Mouse (Mus musculus) kidney, postnatal 4 days (tissue): Measurements from ENCODE around the gene Supt4a.

ENCODE experiments used
- DNase-seq, 2 experiments: peaks; one replicate each; pipeline ENCODE4 v3.0.0; 2021; ENCODE audit warnings: mixed read lengths in 2 of 2

The Supt4a gene

GRCm38 (mm10) chr11:87752307-87752706 is 15.0 kb downstream of the Supt4a start:
- DNase-seq: no peak

DNA sequence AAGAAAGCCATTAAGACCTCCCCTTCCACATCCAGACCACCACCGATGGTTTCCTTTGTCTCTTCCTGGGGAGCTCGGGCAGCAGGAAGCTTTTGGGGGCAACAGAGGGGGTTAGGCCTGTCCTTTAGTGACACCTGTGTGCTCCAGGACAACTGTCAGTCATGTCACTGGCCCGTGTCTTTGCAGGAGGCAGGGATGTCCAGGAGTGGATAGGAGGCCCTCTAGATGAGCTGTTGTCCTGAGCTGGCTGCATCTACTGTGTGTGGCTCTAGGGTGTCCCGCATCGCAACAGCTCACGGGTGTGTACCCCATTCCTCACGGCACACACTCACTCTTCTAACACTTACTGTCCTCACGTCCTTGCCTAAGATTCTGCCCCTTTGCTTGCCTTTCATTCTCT is 15.9 kb downstream of the Supt4a start:
- DNase-seq: no peak

DNA sequence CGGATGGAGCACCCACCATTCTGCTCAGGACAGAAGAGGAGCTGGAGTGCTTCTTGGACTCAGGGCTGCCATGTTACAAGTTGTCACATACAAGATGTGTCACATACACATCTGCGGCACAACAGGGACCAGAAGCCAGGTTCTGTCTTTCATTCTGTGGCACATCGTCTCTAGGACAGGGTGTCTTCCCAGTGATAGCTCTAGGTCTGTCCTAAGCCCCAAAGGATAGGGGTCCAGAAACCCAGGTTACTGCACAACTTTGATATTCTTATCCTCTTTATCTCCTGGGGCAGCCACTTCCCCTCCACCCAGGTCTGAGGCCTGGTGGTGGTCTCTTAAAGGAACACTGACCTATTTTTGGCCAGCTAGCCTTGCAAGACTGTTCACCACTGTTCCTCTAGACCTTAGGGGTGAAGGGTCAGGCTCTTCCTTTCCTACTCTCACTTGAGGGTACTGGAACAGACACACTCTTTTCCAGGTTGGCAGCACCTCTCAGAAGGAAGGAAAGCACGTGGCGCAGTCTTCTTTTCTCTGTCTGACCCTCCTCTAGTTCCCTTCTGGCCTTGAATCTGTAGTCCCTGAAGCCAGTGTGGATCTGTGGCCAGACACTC is 16.6 kb downstream of the Supt4a start:
- no peak for DNase-seq

GRCm38 (mm10) chr11:87754603-87755002 is 17.3 kb downstream of the Supt4a start:
- no peak for DNase-seq

DNA sequence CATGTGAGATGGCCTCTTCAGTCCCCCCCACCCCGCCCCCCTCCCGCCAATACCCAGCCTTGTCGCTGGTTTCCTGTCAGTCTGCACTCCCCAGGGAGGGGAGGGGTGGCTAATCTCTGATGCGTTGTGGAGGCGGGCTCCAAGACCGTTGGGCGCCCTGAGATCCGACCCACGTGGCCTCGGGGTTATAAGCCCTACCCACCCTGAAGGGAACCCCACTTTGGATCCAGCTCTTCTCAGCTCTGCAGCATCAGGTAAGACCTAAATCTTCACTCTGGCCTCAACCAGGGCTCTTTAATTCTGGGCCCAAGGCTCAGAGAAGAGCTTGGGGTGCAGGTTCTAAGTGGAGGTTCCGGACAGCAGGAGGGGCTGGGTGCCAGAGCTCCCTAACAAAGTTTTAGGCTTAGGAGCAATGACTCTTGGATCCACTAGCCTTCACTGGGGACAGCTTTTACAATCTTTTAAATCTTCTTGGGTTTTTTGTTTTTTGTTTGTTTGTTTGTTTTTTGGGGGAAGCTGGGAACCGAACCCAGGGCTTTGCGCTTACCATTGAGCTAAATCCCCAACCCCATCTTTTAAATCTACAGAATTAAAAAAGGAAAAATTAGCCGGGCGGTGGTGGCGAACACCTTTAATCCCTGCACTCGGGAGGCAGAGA is 18.1 kb downstream of the Supt4a start:
- peak in 1 of 2 experiments; percentile 43 for DNase-seq

DNA sequence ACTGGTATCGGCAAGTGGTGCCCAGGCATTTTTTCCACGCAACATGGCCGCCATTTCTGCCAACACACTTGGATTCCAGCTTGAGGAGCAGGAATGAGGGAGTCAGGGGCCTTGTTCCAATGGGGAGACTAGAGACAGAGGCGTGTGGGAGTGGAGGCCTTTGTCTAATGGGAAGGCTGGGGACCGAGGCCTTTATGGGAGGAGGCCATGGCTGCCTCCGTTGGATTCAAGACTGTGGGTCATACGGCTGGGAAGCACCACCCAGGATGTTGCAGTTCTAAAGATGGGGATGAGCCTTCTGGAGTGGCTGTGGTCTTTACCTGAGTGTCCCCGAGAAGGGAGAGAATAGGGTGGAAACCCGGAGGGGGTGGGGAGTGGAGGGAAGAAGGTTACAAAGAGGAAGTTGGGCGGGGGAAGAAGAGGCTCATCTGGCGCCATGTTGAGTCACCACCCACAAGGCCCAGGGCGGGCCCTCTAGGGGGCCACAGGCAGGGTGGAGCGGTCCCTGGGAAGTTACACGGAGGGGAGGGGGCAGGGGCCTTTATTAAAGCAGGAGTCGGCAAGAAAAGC is 19.0 kb downstream of the Supt4a start:
- DNase-seq: no peak

DNA sequence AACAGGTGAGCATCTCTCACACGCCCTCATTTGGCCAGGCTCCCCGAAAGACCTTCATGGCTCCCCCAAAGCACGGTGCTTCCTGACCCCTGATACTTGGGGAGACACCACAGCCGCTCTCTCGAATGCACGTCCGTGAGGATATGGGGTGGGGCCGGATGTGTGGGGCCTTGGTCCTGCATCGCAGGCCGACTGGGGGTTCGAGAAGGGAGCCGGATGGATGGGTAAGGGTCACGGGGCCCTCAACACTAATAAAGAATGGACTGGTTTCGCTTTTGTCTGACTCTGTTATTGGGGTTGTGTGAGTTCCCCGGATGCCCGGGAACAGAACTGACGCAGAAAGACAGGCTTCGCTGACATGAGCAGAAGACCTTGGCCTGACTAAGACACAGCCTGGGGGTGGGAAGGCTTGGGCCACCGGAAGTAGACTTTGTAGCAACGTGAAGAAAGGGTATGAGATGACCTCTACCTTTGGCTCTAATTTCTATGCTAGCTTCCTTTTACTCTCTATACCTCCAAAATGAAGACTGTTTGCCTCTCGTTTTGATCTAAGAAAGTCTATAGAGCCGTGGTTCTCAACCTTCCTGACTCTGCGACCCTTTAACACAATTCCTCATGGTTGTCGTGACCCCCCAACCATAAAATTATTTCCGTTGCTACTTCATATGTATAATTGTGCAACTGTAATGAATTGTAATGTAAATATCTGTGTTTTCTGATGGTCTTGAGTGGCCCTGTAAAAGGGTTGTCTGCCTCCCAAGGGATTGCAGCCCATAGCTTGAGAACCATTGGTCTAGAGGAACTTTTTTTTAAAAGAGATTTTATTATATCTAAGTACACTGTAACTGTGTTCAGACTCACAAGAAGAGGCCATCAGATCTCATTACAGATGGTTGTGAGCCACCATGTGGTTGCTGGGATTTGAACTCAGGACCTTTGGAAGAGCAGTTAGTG is 19.9 kb downstream of the Supt4a start:
- DNase-seq: no peak

DNA sequence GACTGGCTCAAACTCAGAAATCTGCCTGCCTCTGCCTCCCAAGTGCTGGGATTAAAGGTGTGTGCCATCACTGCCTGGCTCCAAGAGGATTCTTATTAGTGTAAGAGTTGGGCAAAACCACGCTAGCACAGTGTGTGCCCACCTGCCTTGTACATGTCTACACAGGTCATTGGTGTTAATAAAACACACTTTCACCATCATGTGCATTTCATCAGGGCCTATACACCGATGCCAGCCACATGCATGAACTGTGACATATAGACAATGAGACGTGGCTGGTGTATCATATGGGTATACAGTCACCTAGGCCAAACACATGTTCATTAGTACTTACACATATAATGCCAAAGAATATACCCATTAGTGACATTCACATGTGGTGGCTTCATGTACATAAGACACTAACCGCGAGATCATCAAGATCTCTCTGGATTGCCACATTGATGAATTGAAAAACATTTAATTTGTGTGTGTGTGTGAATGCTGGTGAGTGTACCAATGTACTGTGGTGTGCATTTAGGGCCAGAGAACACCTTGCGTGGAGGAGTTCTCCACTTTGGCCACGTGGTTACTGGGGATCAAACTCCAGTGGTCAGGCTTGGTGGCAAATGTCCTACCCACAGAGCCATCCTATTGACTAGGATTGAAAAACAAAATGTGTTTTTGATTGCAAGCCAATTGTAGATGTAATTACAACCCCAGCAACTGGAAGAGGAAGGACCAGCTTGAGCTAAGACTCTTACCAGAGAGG is 21.0 kb downstream of the Supt4a start:
- DNase-seq: no peak

- no peak for DNase-seq
These were observed 21.7 kb downstream of the Supt4a start for GRCm38 (mm10) chr11:87758957-87759608.

DNA sequence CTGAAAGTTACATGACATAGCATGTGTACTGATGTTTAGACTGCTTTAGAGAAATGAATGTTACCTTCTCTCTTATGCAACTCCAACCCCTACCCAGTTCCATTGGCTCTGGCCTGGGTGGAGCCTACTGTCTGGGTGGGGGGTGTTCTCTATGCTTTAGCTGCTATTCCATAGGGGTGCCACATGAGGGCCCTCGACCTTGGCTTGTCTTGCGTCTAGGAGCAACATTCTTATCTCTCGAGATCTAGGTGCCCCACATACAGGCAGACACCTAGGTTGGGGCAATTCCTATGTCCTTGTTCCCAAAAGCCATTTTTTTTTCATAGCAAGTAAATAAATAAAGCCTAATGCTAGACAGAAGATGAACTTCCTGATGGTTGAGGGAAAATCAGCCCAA is 22.3 kb downstream of the Supt4a start:
- DNase-seq: no peak

DNA sequence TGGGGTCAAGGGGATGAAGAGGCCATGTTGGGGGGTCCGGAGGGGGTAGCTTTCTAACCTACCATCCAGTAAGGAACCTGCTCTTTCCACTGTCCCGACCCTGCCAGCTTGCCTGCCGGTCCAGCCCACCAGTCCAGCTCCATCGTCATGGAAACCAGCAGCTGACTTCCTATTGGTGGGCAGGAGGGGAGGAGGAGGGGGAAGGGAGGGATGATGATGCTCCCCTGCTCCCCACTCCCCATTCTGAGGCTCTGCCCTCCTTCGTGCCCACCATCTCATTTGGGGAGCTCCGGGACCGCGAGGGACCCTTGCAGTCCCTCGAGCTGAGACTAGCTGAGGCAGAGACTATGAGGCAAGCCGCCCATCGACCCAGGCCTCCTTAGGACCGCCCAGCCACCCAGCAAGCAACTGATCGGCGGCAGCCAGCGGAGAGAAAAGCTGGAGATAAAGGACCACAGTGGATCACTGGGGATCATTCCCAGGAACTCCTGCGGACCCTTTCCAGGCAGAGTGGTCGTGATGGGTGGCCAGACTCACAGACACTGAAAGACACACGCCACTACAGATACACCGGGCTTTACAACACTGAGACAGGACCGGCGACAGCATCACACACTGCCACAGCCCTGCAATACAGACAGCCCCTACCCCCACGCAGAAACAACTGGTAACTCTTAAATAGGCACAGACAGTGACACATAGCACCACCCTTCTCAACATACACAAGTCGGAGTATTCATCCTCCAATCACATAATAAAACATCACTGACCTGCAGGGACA is 23.1 kb downstream of the Supt4a start, which contains the start of gene Tspoap1:
Tspoap1 (plus strand) TSS at position 241 of the 781 bp plus-strand sequence.
- no peak for DNase-seq

DNA sequence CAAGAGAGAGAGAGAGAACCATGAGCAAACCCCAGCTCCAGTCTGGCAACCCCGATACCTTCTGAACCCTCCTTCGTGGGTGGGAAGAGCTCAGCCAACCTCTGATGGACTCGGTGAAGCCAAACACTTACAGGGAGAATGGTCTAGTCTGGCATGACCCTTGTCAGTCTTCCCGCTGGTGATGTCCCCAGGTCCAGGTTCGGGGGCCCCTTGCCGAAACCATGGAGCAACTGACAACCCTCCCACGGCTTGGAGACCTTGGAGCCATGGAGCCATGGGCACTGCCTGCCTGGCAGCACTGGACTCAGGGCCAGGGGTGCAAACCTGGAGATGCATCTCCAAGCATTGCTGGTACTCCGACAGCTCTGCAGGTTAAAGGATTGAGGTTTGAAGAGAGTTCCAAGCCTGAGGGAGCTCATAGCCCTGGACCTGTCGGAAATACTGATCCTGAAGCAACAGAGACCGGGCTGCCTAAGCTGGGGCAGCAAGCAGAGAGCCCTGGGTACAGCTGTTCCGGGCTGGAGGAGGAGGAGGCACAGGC is 23.9 kb downstream of the Supt4a start:
- DNase-seq: no peak

DNA sequence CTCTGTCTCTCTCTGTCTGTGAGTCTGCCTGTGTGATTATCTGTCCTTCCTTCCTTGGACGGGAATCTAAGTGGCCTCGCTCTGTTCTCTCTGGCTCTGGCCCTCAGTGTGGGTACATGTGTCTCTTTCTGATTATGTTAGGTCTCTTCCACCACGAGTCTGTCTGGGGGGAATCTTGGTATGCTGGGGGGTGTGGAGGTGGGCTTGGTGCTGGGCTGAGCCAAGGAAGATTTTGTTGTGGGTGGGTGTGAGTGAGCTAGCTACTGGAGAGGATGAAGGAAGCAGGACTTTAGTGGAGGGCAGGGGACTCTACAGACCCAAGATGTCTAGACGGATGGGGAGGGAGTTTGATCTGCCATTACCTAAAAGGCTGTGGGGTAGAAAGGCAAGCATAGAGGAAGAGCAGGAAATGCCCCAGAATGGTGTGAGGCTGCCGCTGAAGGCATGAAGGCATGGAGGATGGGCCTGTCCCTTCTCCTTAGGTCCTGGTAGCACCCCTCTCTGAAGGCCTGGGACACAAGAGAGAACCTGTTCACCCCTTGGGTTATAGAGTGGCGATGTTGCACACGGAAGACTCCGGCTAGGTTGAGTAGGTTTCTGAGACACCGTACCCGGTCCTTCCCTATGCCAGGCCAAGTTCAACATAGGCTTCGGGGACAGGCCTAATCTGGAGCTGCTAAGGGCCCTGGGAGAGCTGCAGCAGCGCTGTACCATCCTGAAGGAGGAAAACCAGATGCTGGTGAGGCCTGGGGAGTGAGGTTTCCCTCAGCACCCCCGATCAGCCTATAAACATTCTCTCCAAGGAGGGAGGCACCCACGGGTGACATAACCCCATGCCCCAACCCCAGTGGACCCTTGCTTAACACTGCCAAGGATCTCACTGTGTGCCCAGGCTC is 24.7 kb downstream of the Supt4a start:
- DNase-seq: no peak

GRCm38 (mm10) chr11:87762702-87763385 is 25.5 kb downstream of the Supt4a start:
- DNase-seq: no peak

GRCm38 (mm10) chr11:87763511-87763987 is 26.2 kb downstream of the Supt4a start:
- peak; percentile 72 to 83 for DNase-seq

GRCm38 (mm10) chr11:87763988-87764876 is 26.9 kb downstream of the Supt4a start:
- DNase-seq: peak; percentile 51 to 65

GRCm38 (mm10) chr11:87768745-87769144 is 31.4 kb downstream of the Supt4a start:
- DNase-seq: no peak

- DNase-seq: peak; percentile 85 to 86
These were observed 33.6 kb downstream of the Supt4a start for GRCm38 (mm10) chr11:87770989-87771388.
